Mouse (Mus musculus): Measurements from ENCODE around the gene C1rb. TPM values are rescaled to one million over a fixed set of nuclear protein-coding genes. Genes with fewer than 3 reads are reported as not detected.
"Not testable (repeated sequence)": the region's sequence is repeated elsewhere in the genome, so short reads cannot be mapped to it uniquely, and the experiment has no call there.

C1rb gene
- polyA plus RNA-seq, 1 experiment from 2014 or later = not detected

DNA sequence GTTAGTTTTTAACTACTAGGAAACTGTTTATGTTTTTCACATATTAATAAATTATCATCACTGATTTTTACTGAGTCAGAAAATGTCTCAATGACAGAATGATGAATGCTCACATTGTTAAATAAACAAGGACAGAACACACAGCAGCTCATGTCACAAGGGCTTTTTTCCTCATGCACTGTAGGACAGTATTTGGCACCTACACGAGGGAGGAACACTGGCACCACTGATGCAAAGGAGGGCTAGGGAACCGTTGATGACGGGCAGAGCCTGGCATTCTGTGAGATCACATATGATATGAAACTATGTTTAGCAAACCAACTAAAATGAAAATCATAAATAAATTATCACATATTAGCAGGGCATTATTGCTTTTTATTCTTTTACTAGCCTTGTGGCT, 14.8 kb downstream of the C1rb start:
- H3K9ac ChIP-seq (ENCODE audit: low read depth, low read length) = no peak overlapping the region
- H3K27ac ChIP-seq (ENCODE audit: low read length) = no peak overlapping the region
- H3K27me3 ChIP-seq (ENCODE audit: control insufficient read depth, insufficient read depth, low read depth, low read length) = no peaks in the 10 kb centered on the region
- H3K4me3 ChIP-seq (ENCODE audit: low read depth, low read length) = no peak overlapping the region
- H3K4me1 ChIP-seq (ENCODE audit: control insufficient read depth, low read depth, low read length) = no peaks in the 10 kb centered on the region
- 64% methylated on average over 3 of the region's 3 CpGs for WGBS (ENCODE audit: insufficient replicate concordance)
- H3K9me3 ChIP-seq (replicated peaks; ENCODE audit: control insufficient read depth, low read length) = no peaks in the 10 kb centered on the region
- no peak for ATAC-seq (ENCODE audit: low read depth)
- no peak overlapping the region for H3K4me2 ChIP-seq (ENCODE audit: low read depth, low read length)
- H3K36me3 ChIP-seq (ENCODE audit: control insufficient read depth, insufficient read depth) = no peaks in the 10 kb centered on the region

DNA sequence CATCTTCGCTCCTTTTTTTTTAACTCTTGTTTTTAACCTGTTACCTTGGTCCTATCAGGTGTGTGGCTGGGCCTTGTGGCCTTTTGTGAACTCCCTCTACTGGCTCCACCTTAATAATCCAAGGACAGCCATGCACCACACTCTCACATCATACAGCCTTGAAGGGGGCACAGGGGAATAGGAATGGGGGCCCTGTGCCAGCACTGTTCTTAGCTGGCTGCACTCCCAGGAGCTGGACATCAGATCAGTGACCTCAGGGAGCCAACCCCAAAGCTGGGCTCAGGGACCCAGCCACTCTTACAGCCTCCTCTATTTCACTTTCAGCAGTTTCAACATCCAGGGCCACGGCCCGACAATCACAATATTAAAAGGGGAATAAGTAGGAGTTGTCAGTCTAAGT, 15.7 kb downstream of the C1rb start:
- Histone ChIP-seq H3K4me2 (ENCODE audit: low read depth, low read length) (no peak overlapping the region), H3K9me3 (replicated peaks; ENCODE audit: control insufficient read depth, low read length) (no peaks in the 10 kb centered on the region), H3K36me3 (ENCODE audit: control insufficient read depth, insufficient read depth) (no peaks in the 10 kb centered on the region), H3K4me1 (ENCODE audit: control insufficient read depth, low read depth, low read length) (no peaks in the 10 kb centered on the region), H3K9ac (ENCODE audit: low read depth, low read length) (no peak overlapping the region), H3K27ac (ENCODE audit: low read length) (no peak overlapping the region), H3K4me3 (ENCODE audit: low read depth, low read length) (no peak overlapping the region), H3K27me3 (ENCODE audit: control insufficient read depth, insufficient read depth, low read depth, low read length) (no peaks in the 10 kb centered on the region)
- WGBS (ENCODE audit: insufficient replicate concordance) = 59% methylated on average over 3 of the region's 3 CpGs
- no peak for ATAC-seq (ENCODE audit: low read depth)

DNA sequence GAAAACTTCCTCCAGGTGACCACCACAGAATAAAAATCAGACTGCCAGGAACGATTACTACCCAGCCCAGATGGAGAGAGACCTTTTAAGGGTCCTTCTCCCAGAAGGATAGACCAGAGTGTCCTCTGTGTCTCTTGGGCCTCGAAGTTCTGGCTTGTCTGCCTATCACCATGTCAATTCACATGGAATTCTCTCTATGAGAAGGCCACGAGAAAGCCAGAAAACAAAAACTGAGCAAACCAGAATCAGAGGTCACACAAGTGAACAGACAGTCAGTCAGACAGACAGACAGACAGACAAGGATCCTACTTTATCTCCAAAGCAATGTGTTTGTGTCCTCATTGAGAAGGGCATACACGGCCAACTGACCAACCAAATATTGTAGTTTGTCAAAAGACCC, 16.2 kb downstream of the C1rb start:
- WGBS (ENCODE audit: insufficient replicate concordance) = 43% methylated on average over 4 of the region's 4 CpGs
- no peaks in the 10 kb centered on the region for H3K9me3 ChIP-seq (replicated peaks; ENCODE audit: control insufficient read depth, low read length)
- no peak overlapping the region for H3K27ac ChIP-seq (ENCODE audit: low read length)
- no peak overlapping the region for H3K4me2 ChIP-seq (ENCODE audit: low read depth, low read length)
- ATAC-seq (ENCODE audit: low read depth) = no peak
- H3K9ac ChIP-seq (ENCODE audit: low read depth, low read length) = no peak overlapping the region
- H3K27me3 ChIP-seq (ENCODE audit: control insufficient read depth, insufficient read depth, low read depth, low read length) = no peaks in the 10 kb centered on the region
- no peaks in the 10 kb centered on the region for H3K4me1 ChIP-seq (ENCODE audit: control insufficient read depth, low read depth, low read length)
- H3K4me3 ChIP-seq (ENCODE audit: low read depth, low read length) = no peak overlapping the region
- no peaks in the 10 kb centered on the region for H3K36me3 ChIP-seq (ENCODE audit: control insufficient read depth, insufficient read depth)

DNA sequence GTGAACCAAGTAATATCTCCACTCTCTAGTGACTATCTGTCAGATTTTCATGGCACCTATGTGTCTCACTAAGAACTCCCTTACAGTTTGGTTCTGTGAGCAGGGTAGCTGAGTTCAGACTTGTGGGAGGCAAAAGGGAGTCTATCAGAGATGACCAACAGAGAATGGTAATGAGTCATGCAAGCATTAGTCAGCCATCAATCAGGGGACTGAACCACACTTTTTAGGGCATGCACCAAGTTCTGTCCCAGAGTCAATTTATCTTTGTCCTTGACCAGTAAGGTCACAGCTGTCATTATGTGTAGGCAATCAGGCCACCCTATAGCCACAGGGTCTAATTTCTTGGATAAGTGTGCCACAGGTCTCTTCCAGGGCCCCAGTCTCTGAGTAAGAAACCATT, 18.7 kb downstream of the C1rb start:
- ATAC-seq (ENCODE audit: low read depth) = no peak

DNA sequence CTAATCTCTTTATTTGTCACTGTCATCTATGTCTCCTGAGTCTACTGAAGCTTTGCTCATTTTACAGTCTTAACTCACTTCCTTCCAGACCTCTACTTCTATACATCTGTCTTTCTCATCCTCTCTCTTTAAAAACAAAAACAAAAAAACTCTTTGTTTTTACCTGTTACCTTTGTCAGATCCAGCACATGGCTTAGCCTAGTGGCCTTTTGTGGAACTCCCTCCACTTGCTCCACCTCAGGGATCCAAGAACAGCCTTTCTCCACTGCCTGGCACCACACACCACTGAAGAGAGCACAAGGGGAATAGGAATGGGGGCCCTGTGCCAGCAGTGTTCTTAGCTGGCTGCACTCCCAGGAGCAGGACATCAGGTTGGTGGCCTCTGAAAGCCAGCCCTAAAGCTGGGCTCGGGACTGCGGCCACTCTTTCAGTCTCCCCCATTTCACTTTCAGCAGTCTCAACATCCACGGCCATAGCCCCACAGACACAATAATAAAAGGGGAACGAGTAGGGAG, 22.1 kb downstream of the C1rb start:
- Histone ChIP-seq H3K4me3 (ENCODE audit: low read depth, low read length) (no peak overlapping the region), H3K9ac (ENCODE audit: low read depth, low read length) (no peak overlapping the region), H3K9me3 (replicated peaks; ENCODE audit: control insufficient read depth, low read length) (no peaks in the 10 kb centered on the region), H3K27ac (ENCODE audit: low read length) (no peak overlapping the region), H3K36me3 (ENCODE audit: control insufficient read depth, insufficient read depth) (no peaks in the 10 kb centered on the region), H3K27me3 (ENCODE audit: control insufficient read depth, insufficient read depth, low read depth, low read length) (no peaks in the 10 kb centered on the region), H3K4me2 (ENCODE audit: low read depth, low read length) (no peak overlapping the region), H3K4me1 (ENCODE audit: control insufficient read depth, low read depth, low read length) (no peaks in the 10 kb centered on the region)
- ATAC-seq (ENCODE audit: low read depth) = no peak
- 52% methylated on average over 4 of the region's 4 CpGs for WGBS (ENCODE audit: insufficient replicate concordance)

More for the DNA sequence above, 18.7 kb downstream of the C1rb start:
- H3K4me3 ChIP-seq (ENCODE audit: low read depth, low read length) = no peak overlapping the region
- no peak overlapping the region for H3K4me2 ChIP-seq (ENCODE audit: low read depth, low read length)
- H3K36me3 ChIP-seq (ENCODE audit: control insufficient read depth, insufficient read depth) = no peaks in the 10 kb centered on the region
- no peaks in the 10 kb centered on the region for H3K9me3 ChIP-seq (replicated peaks; ENCODE audit: control insufficient read depth, low read length)
- no peak overlapping the region for H3K27ac ChIP-seq (ENCODE audit: low read length)
- H3K4me1 ChIP-seq (ENCODE audit: control insufficient read depth, low read depth, low read length) = no peaks in the 10 kb centered on the region
- H3K27me3 ChIP-seq (ENCODE audit: control insufficient read depth, insufficient read depth, low read depth, low read length) = no peaks in the 10 kb centered on the region
- no peak overlapping the region for H3K9ac ChIP-seq (ENCODE audit: low read depth, low read length)

DNA sequence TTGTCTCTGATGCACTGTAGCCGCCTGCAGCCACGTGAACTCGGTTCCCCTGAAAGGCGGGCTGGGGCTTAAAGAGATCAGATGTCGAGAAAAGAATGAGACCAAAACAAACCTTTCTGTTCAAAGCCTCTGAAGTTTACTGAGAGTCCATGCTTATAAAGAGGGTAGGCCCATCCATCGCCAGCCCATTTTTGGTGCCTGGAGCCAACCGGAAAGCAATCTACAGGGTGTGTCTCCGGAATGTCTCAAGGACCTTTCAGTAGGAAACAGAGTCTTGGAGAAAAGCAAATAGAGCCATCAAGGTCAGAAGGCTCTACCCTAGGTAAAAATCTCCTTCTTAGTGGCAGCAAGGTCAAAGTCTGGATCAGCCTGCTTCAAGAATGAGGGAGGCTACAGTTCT, 23.0 kb downstream of the C1rb start:
- 75% methylated on average over 8 of the region's 8 CpGs for WGBS (ENCODE audit: insufficient replicate concordance)
- Histone ChIP-seq H3K27me3 (ENCODE audit: control insufficient read depth, insufficient read depth, low read depth, low read length) (no peaks in the 10 kb centered on the region), H3K4me2 (ENCODE audit: low read depth, low read length) (no peak overlapping the region), H3K36me3 (ENCODE audit: control insufficient read depth, insufficient read depth) (no peaks in the 10 kb centered on the region), H3K27ac (ENCODE audit: low read length) (no peak overlapping the region), H3K9ac (ENCODE audit: low read depth, low read length) (no peak overlapping the region), H3K4me3 (ENCODE audit: low read depth, low read length) (no peak overlapping the region), H3K4me1 (ENCODE audit: control insufficient read depth, low read depth, low read length) (no peaks in the 10 kb centered on the region), H3K9me3 (replicated peaks; ENCODE audit: control insufficient read depth, low read length) (no peaks in the 10 kb centered on the region)
- ATAC-seq (ENCODE audit: low read depth) = no peak

DNA sequence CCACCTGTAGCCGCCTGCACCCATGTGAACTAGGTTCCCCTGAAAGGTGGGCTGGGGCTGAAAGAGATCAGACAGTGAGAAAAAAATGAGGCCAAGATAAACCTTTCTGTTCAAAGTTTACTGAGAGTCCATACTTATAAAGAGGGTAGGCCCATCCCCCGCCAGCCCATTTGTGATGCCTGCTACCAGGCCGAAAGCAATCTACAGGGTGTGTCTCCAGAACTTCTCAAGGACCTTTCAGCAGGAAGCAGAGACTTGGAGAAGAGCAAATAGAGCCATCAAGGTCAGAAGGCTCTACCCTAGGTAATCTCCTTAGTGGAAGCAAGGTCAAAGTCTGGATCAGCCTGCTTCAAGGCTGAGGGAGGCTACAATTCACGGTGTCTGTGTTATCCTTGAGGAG, 31.9 kb downstream of the C1rb start:
- 77% methylated on average over 4 of the region's 4 CpGs for WGBS (ENCODE audit: insufficient replicate concordance)
- Histone ChIP-seq H3K9ac (ENCODE audit: low read depth, low read length) (no peak overlapping the region), H3K27me3 (ENCODE audit: control insufficient read depth, insufficient read depth, low read depth, low read length) (no peaks in the 10 kb centered on the region), H3K9me3 (replicated peaks; ENCODE audit: control insufficient read depth, low read length) (no peaks in the 10 kb centered on the region), H3K36me3 (ENCODE audit: control insufficient read depth, insufficient read depth) (no peaks in the 10 kb centered on the region), H3K4me3 (ENCODE audit: low read depth, low read length) (no peak overlapping the region), H3K4me1 (ENCODE audit: control insufficient read depth, low read depth, low read length) (no peaks in the 10 kb centered on the region), H3K4me2 (ENCODE audit: low read depth, low read length) (no peak overlapping the region), H3K27ac (ENCODE audit: low read length) (no peak overlapping the region)
- ATAC-seq (ENCODE audit: low read depth) = no peak

DNA sequence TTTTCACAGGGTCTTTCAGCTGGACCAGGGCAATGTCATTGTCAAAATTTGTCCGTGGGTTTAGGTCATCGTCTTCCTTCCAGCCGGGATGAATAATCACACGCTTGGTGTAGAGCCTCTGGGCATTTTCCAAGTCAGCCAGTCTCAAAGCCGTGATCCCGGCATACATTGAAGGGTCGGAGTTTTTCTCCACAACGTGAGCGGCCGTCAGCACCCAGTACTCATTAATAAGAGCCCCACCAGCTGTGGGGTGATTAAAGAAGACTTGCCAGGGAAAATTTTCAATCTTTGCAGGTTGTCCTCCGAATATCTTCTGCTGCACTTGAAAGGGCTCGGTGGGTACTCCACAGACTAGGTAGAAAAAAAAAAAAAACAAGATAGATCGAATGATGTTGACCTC, 55.5 kb downstream of the C1rb start:
- Histone ChIP-seq H3K9ac (ENCODE audit: low read depth, low read length) (no peak overlapping the region), H3K27ac (ENCODE audit: low read length) (no peak overlapping the region), H3K4me2 (ENCODE audit: low read depth, low read length) (no peak overlapping the region), H3K27me3 (ENCODE audit: control insufficient read depth, insufficient read depth, low read depth, low read length) (no peaks in the 10 kb centered on the region), H3K36me3 (ENCODE audit: control insufficient read depth, insufficient read depth) (no peaks in the 10 kb centered on the region), H3K4me3 (ENCODE audit: low read depth, low read length) (no peak overlapping the region), H3K4me1 (ENCODE audit: control insufficient read depth, low read depth, low read length) (no peaks in the 10 kb centered on the region), H3K9me3 (replicated peaks; ENCODE audit: control insufficient read depth, low read length) (no peaks in the 10 kb centered on the region)
- 72% methylated on average over 13 of the region's 13 CpGs for WGBS (ENCODE audit: insufficient replicate concordance)
- no peak for ATAC-seq (ENCODE audit: low read depth)

DNA sequence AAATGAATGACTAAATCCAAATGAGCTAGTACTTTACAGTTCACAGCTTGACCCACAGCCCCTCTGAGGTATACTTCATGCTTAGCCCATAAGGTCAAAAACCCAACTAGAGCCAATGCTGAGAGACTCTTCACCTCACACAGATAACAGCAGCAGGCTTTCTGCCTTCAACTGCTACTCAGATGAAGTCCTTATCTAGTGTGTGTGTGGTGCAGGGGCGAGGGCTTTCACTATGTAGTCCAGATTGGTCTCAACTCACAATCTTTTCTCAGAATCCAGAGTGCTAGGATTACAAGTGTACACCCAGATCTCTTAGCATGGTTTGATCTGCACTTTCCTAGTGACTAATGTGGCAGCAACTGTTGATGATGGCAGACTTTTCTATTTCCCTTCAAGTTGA, 56.1 kb downstream of the C1rb start:
- not testable (repeated sequence) for ATAC-seq (ENCODE audit: low read depth); H3K9me3 ChIP-seq (replicated peaks; ENCODE audit: control insufficient read depth, low read length); H3K36me3 ChIP-seq (ENCODE audit: control insufficient read depth, insufficient read depth); H3K4me3 ChIP-seq (ENCODE audit: low read depth, low read length); H3K9ac ChIP-seq (ENCODE audit: low read depth, low read length); H3K27ac ChIP-seq (ENCODE audit: low read length); H3K27me3 ChIP-seq (ENCODE audit: control insufficient read depth, insufficient read depth, low read depth, low read length); H3K4me1 ChIP-seq (ENCODE audit: control insufficient read depth, low read depth, low read length); H3K4me2 ChIP-seq (ENCODE audit: low read depth, low read length)
- WGBS (ENCODE audit: insufficient replicate concordance) = 8% methylated on average over 1 of the region's 1 CpGs

DNA sequence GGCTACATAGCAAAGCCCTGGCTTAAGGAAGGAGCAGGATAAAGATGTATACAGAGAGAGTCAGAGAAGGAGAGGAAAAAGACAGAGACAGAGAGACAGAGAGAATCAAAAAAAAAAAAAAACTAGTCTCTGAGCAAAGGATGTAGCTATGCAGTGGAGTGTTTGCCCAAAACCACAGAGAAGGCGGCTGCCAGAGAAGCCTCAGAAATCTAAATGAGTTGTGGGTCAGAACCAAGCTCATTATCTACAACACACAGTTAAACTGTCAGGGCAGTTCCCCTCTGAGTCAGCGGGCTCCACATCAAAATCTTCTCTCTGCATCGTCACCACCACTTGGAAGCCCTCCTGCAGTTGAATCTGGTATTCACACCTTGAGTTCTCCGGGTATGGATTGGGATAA, 60.7 kb downstream of the C1rb start:
- Histone ChIP-seq H3K27ac (ENCODE audit: low read length) (no peak overlapping the region), H3K36me3 (ENCODE audit: control insufficient read depth, insufficient read depth) (no peaks in the 10 kb centered on the region), H3K4me1 (ENCODE audit: control insufficient read depth, low read depth, low read length) (no peaks in the 10 kb centered on the region), H3K4me3 (ENCODE audit: low read depth, low read length) (no peak overlapping the region), H3K27me3 (ENCODE audit: control insufficient read depth, insufficient read depth, low read depth, low read length) (no peaks in the 10 kb centered on the region), H3K9me3 (replicated peaks; ENCODE audit: control insufficient read depth, low read length) (no peaks in the 10 kb centered on the region), H3K9ac (ENCODE audit: low read depth, low read length) (no peak overlapping the region), H3K4me2 (ENCODE audit: low read depth, low read length) (no peak overlapping the region)
- 41% methylated on average over 4 of the region's 4 CpGs for WGBS (ENCODE audit: insufficient replicate concordance)
- ATAC-seq (ENCODE audit: low read depth) = no peak
